Mouse (Mus musculus): ENCODE data around the gene Rad54l. TPM values are rescaled to one million over a fixed set of nuclear protein-coding genes. Genes with fewer than 3 reads are reported as not detected.

Gene Rad54l
- polyA plus RNA-seq, 1 experiment from 2014 or later, result 61.0 TPM

GRCm38 (mm10) chr4:116063855-116064254 is 59.6 kb downstream of the Rad54l start:
- Histone ChIP-seq H3K4me2 (no peak overlapping the region), H3K9ac (ENCODE audit: low read length) (no peak overlapping the region), H3K36me3 (ENCODE audit: control insufficient read depth, insufficient read depth, low read length) (peaks cover 8% of the 10 kb centered on the region; the same call in 1 of the 2 replicates), H3K4me3 (ENCODE audit: low read depth, low read length) (no peak overlapping the region), H3K27me3 (ENCODE audit: control insufficient read depth, insufficient read depth, low read length) (no peaks in the 10 kb centered on the region), H3K27ac (ENCODE audit: low read depth, low read length) (no peak overlapping the region), H3K4me1 (ENCODE audit: control insufficient read depth, insufficient read depth, low read length) (no peaks in the 10 kb centered on the region; the same call in 1 of the 2 replicates), H3K9me3 (ENCODE audit: control insufficient read depth, low read length) (no peaks in the 10 kb centered on the region)
- DNase-seq (ENCODE audit: low spot score, missing footprints), result no peak
- WGBS, result 46% methylated on average over 1 of the region's 1 CpGs
- ATAC-seq (ENCODE audit: low FRiP score), result no peak

GRCm38 (mm10) chr4:116059012-116059726 is 64.3 kb downstream of the Rad54l start:
- Histone ChIP-seq H3K27me3 (ENCODE audit: control insufficient read depth, insufficient read depth, low read length) (no peaks in the 10 kb centered on the region), H3K9me3 (ENCODE audit: control insufficient read depth, low read length) (no peaks in the 10 kb centered on the region), H3K4me3 (ENCODE audit: low read depth, low read length) (no peak overlapping the region), H3K27ac (ENCODE audit: low read depth, low read length) (no peak overlapping the region), H3K4me1 (ENCODE audit: control insufficient read depth, insufficient read depth, low read length) (peaks cover 1% of the 10 kb centered on the region; the same call in 1 of the 2 replicates), H3K4me2 (no peak overlapping the region), H3K9ac (ENCODE audit: low read length) (no peak overlapping the region), H3K36me3 (ENCODE audit: control insufficient read depth, insufficient read depth, low read length) (no peaks in the 10 kb centered on the region)
- ATAC-seq (ENCODE audit: low FRiP score), result no peak
- no peak for DNase-seq (ENCODE audit: low spot score, missing footprints)
- 78% methylated on average over 5 of the region's 5 CpGs for WGBS

- no peak overlapping the region for H3K4me3 ChIP-seq (ENCODE audit: low read depth, low read length)
- H3K9me3 ChIP-seq (ENCODE audit: control insufficient read depth, low read length), result no peaks in the 10 kb centered on the region
- no peak overlapping the region for H3K9ac ChIP-seq (ENCODE audit: low read length)
- WGBS, result 0% methylated on average over 1 of the region's 1 CpGs
- no peak for ATAC-seq (ENCODE audit: low FRiP score)
- H3K27ac ChIP-seq (ENCODE audit: low read depth, low read length), result no peak overlapping the region
- H3K4me2 ChIP-seq, result no peak overlapping the region
- DNase-seq (ENCODE audit: low spot score, missing footprints), result no peak
- H3K4me1 ChIP-seq (ENCODE audit: control insufficient read depth, insufficient read depth, low read length), result peaks cover 3% of the 10 kb centered on the region; the same call in 1 of the 2 replicates
- no peaks in the 10 kb centered on the region for H3K36me3 ChIP-seq (ENCODE audit: control insufficient read depth, insufficient read depth, low read length)
- no peaks in the 10 kb centered on the region for H3K27me3 ChIP-seq (ENCODE audit: control insufficient read depth, insufficient read depth, low read length)
These were observed 65.9 kb downstream of the Rad54l start for GRCm38 (mm10) chr4:116057559-116057958.

DNA sequence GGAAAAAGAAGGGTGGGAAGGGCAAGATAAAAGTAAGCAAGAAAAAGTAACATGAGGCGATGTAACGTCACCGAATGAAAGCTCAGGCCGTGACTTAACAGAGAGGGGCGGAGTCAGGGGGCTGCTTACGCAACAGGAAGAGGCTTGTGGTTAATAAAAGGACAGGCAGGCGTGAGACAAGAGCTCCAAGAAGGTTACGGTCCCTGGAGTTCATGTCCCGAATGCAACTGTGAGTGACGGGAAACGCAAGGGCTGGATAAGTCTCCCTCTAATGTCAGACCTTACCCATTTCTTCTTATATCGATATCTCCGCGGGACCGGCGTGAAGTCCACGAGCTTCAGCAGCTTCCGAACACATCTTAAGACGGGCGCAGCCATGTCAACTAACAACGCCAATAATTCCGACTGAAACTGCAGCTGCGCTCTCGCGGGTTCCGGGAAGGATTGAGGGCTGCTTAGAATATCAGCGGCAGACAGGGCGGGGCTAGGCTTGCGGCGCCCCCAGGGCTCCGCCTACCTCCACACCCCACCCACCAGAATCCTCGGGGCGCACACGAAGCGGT is 70.0 kb downstream of the Rad54l start, which contains the start of gene Nsun4:
Nsun4 (minus strand) TSS at position 478 of the 563 bp plus-strand sequence.
- WGBS, result under 1% methylated on average over 35 of the region's 35 CpGs
- H3K36me3 ChIP-seq (ENCODE audit: control insufficient read depth, insufficient read depth, low read length), result no peaks in the 10 kb centered on the region; the same call in 1 of the 2 replicates
- peak within 1 kb of the TSS; percentile 70 for H3K9ac ChIP-seq (ENCODE audit: low read length)
- H3K4me1 ChIP-seq (ENCODE audit: control insufficient read depth, insufficient read depth, low read length), result peaks cover 3% of the 10 kb centered on the region; the same call in 1 of the 2 replicates
- H3K4me3 ChIP-seq (ENCODE audit: low read depth, low read length), result peak within 1 kb of the TSS; percentile 55
- H3K4me2 ChIP-seq, result peak within 1 kb of the TSS; percentile 78
- peak within 1 kb of the TSS; percentile 77 for H3K27ac ChIP-seq (ENCODE audit: low read depth, low read length)
- H3K9me3 ChIP-seq (ENCODE audit: control insufficient read depth, low read length), result no peaks in the 10 kb centered on the region
- ATAC-seq (ENCODE audit: low FRiP score) (peak; percentile 95), DNase-seq (ENCODE audit: low spot score, missing footprints) (peak; percentile 98)
- H3K27me3 ChIP-seq (ENCODE audit: control insufficient read depth, insufficient read depth, low read length), result no peaks in the 10 kb centered on the region

DNA sequence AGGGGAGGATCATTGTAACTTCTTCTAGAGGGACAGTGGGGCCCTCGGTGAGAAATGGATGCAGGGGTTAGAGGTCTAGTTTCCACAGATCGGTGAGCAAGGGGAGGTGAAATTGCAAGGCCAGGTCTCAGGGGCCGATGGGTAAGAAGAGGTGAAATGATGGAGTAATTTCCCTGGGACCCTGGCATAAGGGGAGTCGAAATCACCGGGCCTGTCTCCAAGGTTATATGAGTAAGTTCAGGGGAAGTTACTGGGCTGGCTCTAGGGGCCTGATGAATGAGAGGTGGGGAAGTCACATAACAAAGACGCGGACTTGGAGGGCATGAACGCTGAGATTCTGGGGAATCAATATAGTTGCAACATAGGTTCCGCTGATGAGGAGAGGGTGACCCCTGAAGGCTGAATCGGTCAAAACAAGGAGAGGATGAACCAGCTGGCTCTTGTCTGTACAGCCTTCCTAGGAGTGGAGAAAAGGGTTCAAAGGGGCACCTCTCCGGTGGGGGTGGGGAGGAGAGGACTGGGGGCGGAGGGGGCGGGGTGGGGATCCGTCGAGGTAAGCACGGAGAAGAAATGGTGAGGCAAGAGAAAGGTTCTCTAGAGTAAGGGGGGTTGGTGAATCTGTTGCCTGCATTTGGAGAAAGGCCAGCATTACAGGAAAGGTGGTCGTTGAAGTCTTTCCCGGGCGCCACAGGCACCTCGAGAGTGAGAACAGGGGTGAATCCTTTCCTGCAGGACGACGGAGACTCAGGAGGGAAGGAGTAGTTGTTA is 70.8 kb downstream of the Rad54l start:
- Histone ChIP-seq H3K4me2 (peak overlapping the region; percentile 78), H3K9me3 (ENCODE audit: control insufficient read depth, low read length) (no peaks in the 10 kb centered on the region), H3K4me1 (ENCODE audit: control insufficient read depth, insufficient read depth, low read length) (peaks cover 3% of the 10 kb centered on the region; the same call in 1 of the 2 replicates), H3K27me3 (ENCODE audit: control insufficient read depth, insufficient read depth, low read length) (no peaks in the 10 kb centered on the region), H3K27ac (ENCODE audit: low read depth, low read length) (peak overlapping the region; percentile 77), H3K36me3 (ENCODE audit: control insufficient read depth, insufficient read depth, low read length) (no peaks in the 10 kb centered on the region; the same call in 1 of the 2 replicates), H3K9ac (ENCODE audit: low read length) (peak overlapping the region; percentile 70), H3K4me3 (ENCODE audit: low read depth, low read length) (peak overlapping the region; percentile 55)
- WGBS, result 11% methylated on average over 22 of the region's 22 CpGs
- ATAC-seq (ENCODE audit: low FRiP score) (peak; percentile 57), DNase-seq (ENCODE audit: low spot score, missing footprints) (peak; percentile 90)

DNA sequence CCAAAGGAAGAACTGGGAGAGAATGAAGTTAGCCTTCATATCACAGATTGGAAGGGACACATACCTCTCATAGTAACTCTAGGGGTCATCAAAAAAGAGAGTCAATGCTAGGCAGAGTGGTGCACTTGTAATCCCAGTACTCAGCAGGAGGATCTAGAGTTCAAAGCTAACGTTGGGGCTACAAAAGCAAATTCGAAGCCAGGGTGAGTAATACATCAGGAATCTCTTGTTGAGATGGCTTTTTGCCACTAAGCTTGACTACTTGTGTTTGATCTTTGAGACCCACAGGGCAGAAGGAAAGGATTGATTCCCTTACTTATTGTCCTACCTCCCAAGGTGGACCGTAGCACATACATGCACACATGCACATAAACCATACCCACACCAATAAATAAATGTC is 74.3 kb downstream of the Rad54l start:
- Histone ChIP-seq H3K36me3 (ENCODE audit: control insufficient read depth, insufficient read depth, low read length) (no peaks in the 10 kb centered on the region; the same call in 1 of the 2 replicates), H3K4me1 (ENCODE audit: control insufficient read depth, insufficient read depth, low read length) (peaks cover 2% of the 10 kb centered on the region; the same call in 1 of the 2 replicates), H3K27ac (ENCODE audit: low read depth, low read length) (no peak overlapping the region), H3K9me3 (ENCODE audit: control insufficient read depth, low read length) (no peaks in the 10 kb centered on the region), H3K4me2 (no peak overlapping the region), H3K4me3 (ENCODE audit: low read depth, low read length) (no peak overlapping the region), H3K9ac (ENCODE audit: low read length) (no peak overlapping the region), H3K27me3 (ENCODE audit: control insufficient read depth, insufficient read depth, low read length) (no peaks in the 10 kb centered on the region)
- DNase-seq (ENCODE audit: low spot score, missing footprints) (no peak), ATAC-seq (ENCODE audit: low FRiP score) (no peak)
- 78% methylated on average over 3 of the region's 3 CpGs for WGBS

- no peaks in the 10 kb centered on the region for H3K9me3 ChIP-seq (ENCODE audit: control insufficient read depth, low read length)
- H3K4me2 ChIP-seq, result no peak overlapping the region
- H3K27me3 ChIP-seq (ENCODE audit: control insufficient read depth, insufficient read depth, low read length), result no peaks in the 10 kb centered on the region
- no peak overlapping the region for H3K4me3 ChIP-seq (ENCODE audit: low read depth, low read length)
- no peaks in the 10 kb centered on the region; the same call in 1 of the 2 replicates for H3K36me3 ChIP-seq (ENCODE audit: control insufficient read depth, insufficient read depth, low read length)
- H3K9ac ChIP-seq (ENCODE audit: low read length), result no peak overlapping the region
- 84% methylated on average over 7 of the region's 7 CpGs for WGBS
- H3K27ac ChIP-seq (ENCODE audit: low read depth, low read length), result no peak overlapping the region
- ATAC-seq (ENCODE audit: low FRiP score) (no peak), DNase-seq (ENCODE audit: low spot score, missing footprints) (no peak)
- no peaks in the 10 kb centered on the region for H3K4me1 ChIP-seq (ENCODE audit: control insufficient read depth, insufficient read depth, low read length)
These were observed 75.2 kb downstream of the Rad54l start for GRCm38 (mm10) chr4:116048130-116048920.

GRCm38 (mm10) chr4:116047681-116048080 is 75.8 kb downstream of the Rad54l start:
- Histone ChIP-seq H3K36me3 (ENCODE audit: control insufficient read depth, insufficient read depth, low read length) (no peaks in the 10 kb centered on the region; the same call in 1 of the 2 replicates), H3K9ac (ENCODE audit: low read length) (no peak overlapping the region), H3K4me1 (ENCODE audit: control insufficient read depth, insufficient read depth, low read length) (no peaks in the 10 kb centered on the region), H3K27me3 (ENCODE audit: control insufficient read depth, insufficient read depth, low read length) (no peaks in the 10 kb centered on the region), H3K4me2 (no peak overlapping the region), H3K4me3 (ENCODE audit: low read depth, low read length) (no peak overlapping the region), H3K9me3 (ENCODE audit: control insufficient read depth, low read length) (no peaks in the 10 kb centered on the region), H3K27ac (ENCODE audit: low read depth, low read length) (no peak overlapping the region)
- 96% methylated on average over 1 of the region's 1 CpGs for WGBS
- ATAC-seq (ENCODE audit: low FRiP score) (no peak), DNase-seq (ENCODE audit: low spot score, missing footprints) (no peak)

Data from midbrain, embryonic 11.5 days (tissue).